Mouse (Mus musculus): Measurements from ENCODE around the gene Dmrta2. TPM values are rescaled to one million over a fixed set of nuclear protein-coding genes. Genes with fewer than 3 reads are reported as not detected.

The Dmrta2 gene
- polyA plus RNA-seq (2012; rRNA removed) = 0.69 and 0.72 TPM in 2 replicates

GRCm38 (mm10) chr4:109977148-109978067 is at the start of gene Dmrta2:
Gene Dmrta2, plus strand, starts transcription at chr4:109978053.

